In genomic region chr15:21210089-21210488, GRCm38 (mm10) we compare ENCODE assay signal across 4 mouse cellular contexts.
DNase-seq lines count a peak whose midpoint lies in the region; ATAC-seq lines count a peak whose summit lies in the region.

No protein-coding gene starts in this region.

- peak; percentile 57 for DNase-seq in brain, adult 2 months (ENCODE audit: low read depth, low spot score)
- DNase-seq in right cerebral cortex, adult 18-20 months = peak; percentile 17
- peak; percentile 11 for DNase-seq in telencephalon, adult 2 months (ENCODE audit: low read depth, low spot score)

- peak; percentile 91 for ATAC-seq in frontal cortex, adult (ENCODE audit: low TSS enrichment)

Comparison
In these comparisons a context has a peak if more than half of its experiments do, and no peak if none do; other contexts are left out.
1. Peak in every context shown above with its lines: DNase-seq and ATAC-seq.